Mouse (Mus musculus): ENCODE results near the gene Olfr263.

Olfr263 gene

GRCm38 (mm10) chr13:21169657-21170430 lies 40.4 kb downstream of the Olfr263 start:
- DNase-seq (ENCODE audit: low spot score in 2 of 2) = peak; percentile 68 to 75

- no peak for DNase-seq (ENCODE audit: low spot score in 2 of 2)
Measured at GRCm38 (mm10) chr13:21170431-21171155, 41.2 kb downstream of the Olfr263 start.

- DNase-seq (ENCODE audit: low spot score in 2 of 2) = no peak
Measured at GRCm38 (mm10) chr13:21171156-21171530, 41.7 kb downstream of the Olfr263 start.

GRCm38 (mm10) chr13:21171600-21172150 lies 42.2 kb downstream of the Olfr263 start:
- DNase-seq (ENCODE audit: low spot score in 2 of 2) = no peak

GRCm38 (mm10) chr13:21172241-21173027 lies 43.0 kb downstream of the Olfr263 start:
- DNase-seq (ENCODE audit: low spot score in 2 of 2) = no peak

- DNase-seq (ENCODE audit: low spot score in 2 of 2) = peak; percentile 85 to 89
Measured at GRCm38 (mm10) chr13:21173072-21173471, 43.6 kb downstream of the Olfr263 start.

- no peak for DNase-seq (ENCODE audit: low spot score in 2 of 2)
Measured at GRCm38 (mm10) chr13:21176733-21177132, 47.3 kb downstream of the Olfr263 start.

- DNase-seq (ENCODE audit: low spot score in 2 of 2) = no peak
Measured at GRCm38 (mm10) chr13:21177657-21178056, 48.2 kb downstream of the Olfr263 start.

- no peak for DNase-seq (ENCODE audit: low spot score in 2 of 2)
Measured at GRCm38 (mm10) chr13:21178364-21178763, 48.9 kb downstream of the Olfr263 start.

- DNase-seq (ENCODE audit: low spot score in 2 of 2) = no peak
Measured at GRCm38 (mm10) chr13:21179367-21179723, 49.9 kb downstream of the Olfr263 start, which contains the start of gene Trim27. Trim27 (plus strand) TSS chr13:21179445.

- peak; percentile 75 to 84 for DNase-seq (ENCODE audit: low spot score in 2 of 2)
Measured at GRCm38 (mm10) chr13:21179724-21180550, 50.5 kb downstream of the Olfr263 start.

GRCm38 (mm10) chr13:21180551-21181530 lies 51.4 kb downstream of the Olfr263 start:
- peak in 1 of 2 experiments; percentile 41 for DNase-seq (ENCODE audit: low spot score in 2 of 2)

GRCm38 (mm10) chr13:21181996-21182395 lies 52.6 kb downstream of the Olfr263 start:
- DNase-seq (ENCODE audit: low spot score in 2 of 2) = no peak

- DNase-seq (ENCODE audit: low spot score in 2 of 2) = no peak
Measured at GRCm38 (mm10) chr13:21183066-21183465, 53.6 kb downstream of the Olfr263 start.

GRCm38 (mm10) chr13:21183661-21184060 lies 54.2 kb downstream of the Olfr263 start:
- no peak for DNase-seq (ENCODE audit: low spot score in 2 of 2)

- DNase-seq (ENCODE audit: low spot score in 2 of 2) = no peak
Measured at GRCm38 (mm10) chr13:21185521-21185920, 56.1 kb downstream of the Olfr263 start.

Measured in urinary bladder, postnatal 4 days (tissue).